Mouse (Mus musculus) Patski (cell line): ENCODE data around the gene Ccnt2. TPM values are rescaled to one million over a fixed set of nuclear protein-coding genes. Genes with fewer than 3 reads are reported as not detected.
A peak's percentile ranks its signal among the peaks of the same experiment; 100 is the strongest.

ENCODE experiments used
- ATAC-seq: fragments of 100-300 bp; one replicate; pipeline ENCODE4 v1.8.0; 2021
- CTCF ChIA-PET: fragments of 350-600 bp; sonication (Branson Sonifier 250); formaldehyde crosslinking; loops from one replicate; lab custom pipeline; 2022; ENCODE audit warnings: inconsistent platforms; lab: Charles Lee
- POLR2A ChIA-PET: fragments of 350-600 bp; sonication (Branson Sonifier 250); formaldehyde crosslinking; loops from one replicate; lab custom pipeline; 2022; ENCODE audit warnings: antibody characterized with exemption, inconsistent platforms; lab: Charles Lee
- DNase-seq: peaks from one replicate; pipeline ENCODE4 v3.0.0-alpha.2; 2011; ENCODE audit warnings: low read depth, low spot score
- H3K27me3 ChIP-seq: fragments of 371-371 bp; one replicate; pipeline ENCODE4 v1.5.1; 2021
- CTCF ChIP-seq: fragments of 100-300 bp; IDR thresholded peaks from one replicate; pipeline ENCODE4 v1.5.1; 2021
- in situ Hi-C: fragments of 300-500 bp; cut with MboI; formaldehyde crosslinking; loops from 3 replicates; pipeline ENCODE4 v1.11.1; 2018; ENCODE audit warnings: low pct_unique_long_range_greater_than_20kb, mixed read lengths
- polyA plus RNA-seq: library from polyadenylated mRNA; unstranded; gene quantifications from one replicate; pipeline ENCODE4 v1.2.3, GENCODE M21; 2021

The Ccnt2 gene
- polyA plus RNA-seq, 1 experiment from 2014 or later: 30.0 TPM

- TF ChIP-seq CTCF: peak; percentile 55
- no peak for ATAC-seq
- ChIA-PET POLR2A (no interaction called here), CTCF (interaction anchor here (0.7 to 1.8 kb wide), 5 partner anchors 13 to 266 kb away, joined by 3 to 6 read pairs (median 4); no protein-coding TSS in a partner anchor)
- no peak for DNase-seq
- H3K27me3 ChIP-seq: no peaks in the 10 kb centered on the region
- in situ Hi-C loops: loop anchor here (25.0 kb wide), 1 partner anchor 553 kb away; the partner anchor contains the start of gene Mgat5
Measured at GRCm38 (mm10) chr1:127765468-127765867, 8.5 kb upstream of the Ccnt2 start.

- POLR2A ChIA-PET: no interaction called here
- CTCF ChIA-PET: interaction anchor here (1.0 to 1.8 kb wide), 5 partner anchors 64 to 268 kb away, joined by 3 to 6 read pairs (median 4); no protein-coding TSS in a partner anchor
- no peaks in the 10 kb centered on the region for H3K27me3 ChIP-seq
- DNase-seq (no peak), ATAC-seq (no peak)
- in situ Hi-C loops: loop anchor here (25.0 kb wide), 1 partner anchor 554 kb away; the partner anchor contains the start of gene Mgat5
- no peak for TF ChIP-seq CTCF
Measured at GRCm38 (mm10) chr1:127766741-127767140, 7.2 kb upstream of the Ccnt2 start.

GRCm38 (mm10) chr1:127773198-127773802 is 664 bp upstream of the Ccnt2 start:
- CTCF ChIA-PET: no interaction called here
- in situ Hi-C loops: loop anchor here (25.0 kb wide), 1 partner anchor 561 kb away; the partner anchor contains the start of gene Mgat5
- peak; percentile 20 for DNase-seq

GRCm38 (mm10) chr1:127774501-127774880 is 527 bp downstream of the Ccnt2 start:
- TF ChIP-seq CTCF: no peak
- no peak for DNase-seq

More at GRCm38 (mm10) chr1:127773198-127773802, 664 bp upstream of the Ccnt2 start:
- TF ChIP-seq CTCF: no peak
- H3K27me3 ChIP-seq: no peaks in the 10 kb centered on the region
- ATAC-seq: peak; percentile 19
- POLR2A ChIA-PET: interaction anchor here (1.2 to 1.3 kb wide), 2 partner anchors 12 to 14 kb away, joined by 3 to 4 read pairs; no protein-coding TSS in a partner anchor

GRCm38 (mm10) chr1:127775206-127775720 is 1.3 kb downstream of the Ccnt2 start:
- no peak for TF ChIP-seq CTCF
- CTCF ChIA-PET: interaction anchor here (1.2 to 1.7 kb wide), 2 partner anchors 10 to 52 kb away, joined by 3 to 6 read pairs; no protein-coding TSS in a partner anchor
- in situ Hi-C loops: no loop called here
- POLR2A ChIA-PET: no interaction called here
- DNase-seq (no peak), ATAC-seq (no peak)
- no peaks in the 10 kb centered on the region for H3K27me3 ChIP-seq

More at GRCm38 (mm10) chr1:127774501-127774880, 527 bp downstream of the Ccnt2 start:
- ATAC-seq: peak; percentile 42
- POLR2A ChIA-PET: interaction anchor here (1.2 to 1.3 kb wide), 2 partner anchors 11 to 13 kb away, joined by 3 to 4 read pairs; no protein-coding TSS in a partner anchor
- H3K27me3 ChIP-seq: no peaks in the 10 kb centered on the region
- CTCF ChIA-PET: interaction anchor here (1.2 to 1.7 kb wide), 2 partner anchors 10 to 53 kb away, joined by 3 to 6 read pairs; no protein-coding TSS in a partner anchor
- in situ Hi-C loops: loop anchor here (25.0 kb wide), 1 partner anchor 562 kb away; the partner anchor contains the start of gene Mgat5

GRCm38 (mm10) chr1:127776246-127776645 is 2.3 kb downstream of the Ccnt2 start:
- POLR2A ChIA-PET: no interaction called here
- TF ChIP-seq CTCF: no peak
- CTCF ChIA-PET: interaction anchor here (3.0 kb wide), 1 partner anchor 11 kb away, joined by 16 read pairs; no protein-coding TSS in a partner anchor
- no peaks in the 10 kb centered on the region for H3K27me3 ChIP-seq
- no peak for ATAC-seq
- in situ Hi-C loops: no loop called here
- DNase-seq: no peak

GRCm38 (mm10) chr1:127778611-127779010 is 4.6 kb downstream of the Ccnt2 start:
- no peak for ATAC-seq
- ChIA-PET CTCF (interaction anchor here (0.9 to 3.0 kb wide), 2 partner anchors 9 to 13 kb away, joined by 3 to 16 read pairs; no protein-coding TSS in a partner anchor), POLR2A (no interaction called here)
- no peak for TF ChIP-seq CTCF
- in situ Hi-C loops: no loop called here
- DNase-seq: no peak
- no peaks in the 10 kb centered on the region for H3K27me3 ChIP-seq

GRCm38 (mm10) chr1:127780142-127780541 is 6.2 kb downstream of the Ccnt2 start:
- H3K27me3 ChIP-seq: no peaks in the 10 kb centered on the region
- CTCF ChIA-PET: interaction anchor here (1.0 kb wide), 1 partner anchor 14 kb away, joined by 4 read pairs; no protein-coding TSS in a partner anchor
- no peak for ATAC-seq
- no peak for DNase-seq
- in situ Hi-C loops: no loop called here
- TF ChIP-seq CTCF: no peak
- POLR2A ChIA-PET: no interaction called here

- no peak for TF ChIP-seq CTCF
- ChIA-PET CTCF (interaction anchor here (0.9 to 1.0 kb wide), 2 partner anchors 13 to 46 kb away, joined by 3 to 4 read pairs; no protein-coding TSS in a partner anchor), POLR2A (no interaction called here)
- ATAC-seq (no peak), DNase-seq (no peak)
- H3K27me3 ChIP-seq: no peaks in the 10 kb centered on the region
- in situ Hi-C loops: no loop called here
Measured at GRCm38 (mm10) chr1:127780849-127781248, 6.9 kb downstream of the Ccnt2 start.

GRCm38 (mm10) chr1:127783862-127784261 is 9.9 kb downstream of the Ccnt2 start:
- POLR2A ChIA-PET: interaction anchor here (0.6 to 0.7 kb wide), 2 partner anchors 471 to 850 kb away, joined by 3 to 5 read pairs; no protein-coding TSS in a partner anchor
- no peaks in the 10 kb centered on the region for H3K27me3 ChIP-seq
- CTCF ChIA-PET: no interaction called here

More at GRCm38 (mm10) chr1:127783862-127784261, 9.9 kb downstream of the Ccnt2 start:
- in situ Hi-C loops: no loop called here
- DNase-seq (no peak), ATAC-seq (no peak)
- no peak for TF ChIP-seq CTCF
